Mouse (Mus musculus) kidney, postnatal 0 days (tissue): ENCODE results near the gene Slc38a11. TPM values are rescaled to one million over a fixed set of nuclear protein-coding genes. Genes with fewer than 3 reads are reported as not detected.

Experiments used
- ATAC-seq: fragments of 200-750 bp; cut with Nextera tagmentation; replicated peaks from 2 replicates; pipeline ENCODE4 v1.8.0; 2017; ENCODE audit warnings: low read depth, moderate number of reproducible peaks, moderate TSS enrichment, moderate library complexity; ENCODE audit not compliant: low FRiP score
- DNase-seq: peaks from one replicate; pipeline ENCODE4 v3.0.0-alpha.2; 2016; ENCODE audit warnings: low spot score
- H3K27ac ChIP-seq: fragments of 300-500 bp; sonication (generic); 2 replicates; pipeline ENCODE4 v1.5.1; 2014; ENCODE audit warnings: mild to moderate bottlenecking
- H3K27me3 ChIP-seq: fragments of 300-500 bp; sonication (generic); 2 replicates; pipeline ENCODE4 v1.6.1; 2014; ENCODE audit warnings: low read length, mixed read lengths; ENCODE audit not compliant: insufficient read depth
- H3K36me3 ChIP-seq: fragments of 300-500 bp; sonication (generic); 2 replicates; pipeline ENCODE4 v1.6.1; 2014; ENCODE audit warnings: low read length, mixed read lengths; ENCODE audit not compliant: insufficient read depth
- H3K4me1 ChIP-seq: fragments of 300-500 bp; sonication (generic); replicated peaks from 2 replicates; pipeline ENCODE4 v1.6.1; 2014; ENCODE audit warnings: antibody characterized with exemption, low read length, mixed read lengths; ENCODE audit not compliant: insufficient read depth
- H3K4me2 ChIP-seq: fragments of 300-500 bp; sonication (generic); 2 replicates; pipeline ENCODE4 v1.6.1; 2014; ENCODE audit warnings: mild to moderate bottlenecking, low read length, moderate library complexity, mixed read lengths
- H3K4me3 ChIP-seq: fragments of 300-500 bp; sonication (generic); replicated peaks from 2 replicates; pipeline ENCODE4 v1.5.1; 2014; ENCODE audit warnings: low read depth, low read length
- H3K9ac ChIP-seq: fragments of 300-500 bp; sonication (generic); 2 replicates; pipeline ENCODE4 v1.6.1; 2014; ENCODE audit warnings: low read depth, low read length
- H3K9me3 ChIP-seq: fragments of 300-500 bp; sonication (generic); replicated peaks from 2 replicates; pipeline ENCODE4 v1.6.1; 2016; ENCODE audit warnings: low read length, inconsistent platforms, mixed read lengths
- CTCF ChIP-seq: IDR thresholded peaks from 2 replicates; pipeline ENCODE4 v1.5.1; 2016; ENCODE audit warnings: antibody characterized with exemption, low read depth, mild to moderate bottlenecking, moderate library complexity
- WGBS: fragments of 180-500 bp; shearing (Covaris S2); extraction: QIAGEN DNeasy Blood & Tissue Kit; methylation state at CpG from one replicate; pipeline ENCODE4 v1.1.7; 2014; 5-methylcytosine and 5-hydroxymethylcytosine counted together
- microRNA-seq: library from miRNA; unstranded; fragments of <30 nt; microRNA quantifications from one replicate; pipeline ENCODE4, GENCODE M21; 2016
- polyA plus RNA-seq: library from polyadenylated mRNA; unstranded; fragments of >200 nt; fragmentation: Nextera tagmentation; extraction: Ambion mirVana; gene quantifications from 2 replicates; pipeline ENCODE4 v1.2.1, GENCODE M21; 2015

The Slc38a11 gene
- polyA plus RNA-seq, 1 experiment from 2014 or later = 0.95 TPM

DNA sequence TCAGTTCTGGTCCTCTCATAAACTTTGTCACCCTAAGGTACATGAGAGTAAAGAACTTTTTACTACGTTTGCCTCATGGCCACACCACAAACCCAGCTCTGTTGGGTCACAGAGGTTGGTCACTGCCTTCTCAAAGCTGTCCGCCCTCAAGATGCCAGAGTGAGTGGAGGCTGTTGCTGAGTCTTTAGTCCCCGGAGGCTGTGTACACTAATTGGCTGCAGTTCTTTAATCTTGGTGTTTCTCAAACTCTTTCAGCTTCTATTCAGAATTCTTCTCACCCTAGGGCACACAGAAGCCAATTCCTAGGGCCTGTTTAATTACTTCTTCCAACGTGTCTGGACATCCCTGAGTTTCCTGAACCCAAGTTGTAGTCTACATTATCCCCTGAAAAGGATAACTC is 96.0 kb downstream of the Slc38a11 start:
- no peak for TF ChIP-seq CTCF
- no peak for DNase-seq
- H3K9me3 ChIP-seq = no peaks in the 10 kb centered on the region
- WGBS = 53% methylated on average over 4 of the region's 4 CpGs
- H3K4me3 ChIP-seq = no peak overlapping the region
- ATAC-seq = no peak
- H3K9ac ChIP-seq = no peak overlapping the region
- H3K27ac ChIP-seq = no peak overlapping the region
- H3K4me1 ChIP-seq = no peaks in the 10 kb centered on the region
- H3K27me3 ChIP-seq = no peaks in the 10 kb centered on the region
- no peak overlapping the region for H3K4me2 ChIP-seq
- H3K36me3 ChIP-seq = no peaks in the 10 kb centered on the region

DNA sequence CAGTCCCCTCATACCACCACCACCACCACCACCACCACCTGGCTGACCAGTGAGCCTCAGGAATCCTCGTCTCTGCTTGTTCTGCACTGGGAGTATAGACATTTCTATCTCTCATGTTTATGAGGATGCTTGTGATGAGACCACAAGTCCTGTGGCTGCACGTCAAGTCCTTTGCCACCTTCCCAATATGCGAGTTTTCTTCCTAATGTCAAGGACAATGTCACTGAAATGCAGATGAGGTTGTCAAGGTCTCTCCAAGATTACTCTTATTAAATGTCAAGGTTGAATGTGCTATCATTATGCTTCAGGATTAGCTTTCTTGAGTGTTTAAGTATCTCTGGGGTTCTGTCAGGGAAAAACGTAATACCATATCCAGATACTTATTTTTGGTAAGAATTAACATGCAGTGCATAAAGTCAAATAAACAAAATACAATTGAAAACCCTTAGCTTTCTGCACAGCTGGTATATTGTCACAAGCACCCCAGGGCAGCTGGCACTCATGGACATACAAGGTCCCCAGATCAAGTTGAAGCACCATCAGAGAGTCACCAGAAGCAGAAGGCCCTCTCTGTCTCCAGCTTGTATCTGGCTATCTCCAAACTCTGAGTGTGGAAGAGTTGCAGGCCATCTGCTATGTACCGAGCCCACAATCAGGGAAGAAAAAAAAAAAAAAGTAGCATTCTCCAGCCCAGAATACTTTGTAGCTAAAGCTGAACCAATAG is 97.1 kb downstream of the Slc38a11 start:
- no peaks in the 10 kb centered on the region for H3K4me1 ChIP-seq
- H3K27me3 ChIP-seq = no peaks in the 10 kb centered on the region
- no peak overlapping the region for H3K9ac ChIP-seq
- H3K27ac ChIP-seq = no peak overlapping the region
- ATAC-seq = no peak
- no peak for DNase-seq
- WGBS = 86% methylated on average over 5 of the region's 5 CpGs
- H3K4me3 ChIP-seq = no peak overlapping the region
- H3K36me3 ChIP-seq = no peaks in the 10 kb centered on the region
- TF ChIP-seq CTCF = no peak
- H3K4me2 ChIP-seq = no peak overlapping the region
- no peaks in the 10 kb centered on the region for H3K9me3 ChIP-seq

Small RNA genes lying within 50 kb of the gene (microRNA-seq; reads per million reads assigned to microRNA genes)
- gene Mir6337 = not detected

Other genes starting within 250 kb of the Slc38a11 start
- gene Cobll1, start 124.6 kb downstream of the Slc38a11 start, polyA plus RNA-seq = 23.8 and 25.7 TPM in 2 replicates
- gene Scn3a, start 203.6 kb upstream of the Slc38a11 start, polyA plus RNA-seq = 0.10 and 0.25 TPM in 2 replicates